In the genomic region with DNA sequence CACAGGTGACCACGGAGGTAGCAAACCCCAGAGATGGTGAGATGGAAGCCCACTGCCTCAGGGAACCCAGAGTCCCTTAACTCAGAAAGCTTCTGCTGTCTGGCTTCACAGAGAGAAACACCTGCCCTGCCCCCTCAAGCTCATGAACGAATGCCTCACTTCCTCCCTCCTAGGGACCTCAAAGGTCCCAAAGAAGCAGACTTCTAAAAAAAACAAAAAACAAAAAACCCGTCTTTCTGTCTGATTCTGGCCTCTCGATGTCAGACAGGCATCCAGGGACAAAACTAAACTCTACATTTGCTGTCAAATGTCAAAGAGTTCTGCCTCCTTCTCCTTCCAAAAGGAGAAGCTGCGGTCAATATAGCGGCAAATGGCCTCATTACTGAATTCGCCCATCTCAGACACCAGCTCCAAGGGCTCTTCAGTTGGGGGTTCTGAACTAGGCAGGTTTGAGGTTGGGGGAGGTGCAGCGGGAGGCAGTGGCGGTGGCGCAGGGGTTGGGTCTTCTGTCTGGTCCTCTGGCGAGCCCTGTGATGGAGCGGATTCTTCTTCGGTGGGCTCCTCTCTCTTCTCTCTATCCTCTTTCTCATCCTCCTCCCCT, we compare ENCODE assay signal across 17 mouse cellular contexts. TPM values are rescaled to one million over a fixed set of nuclear protein-coding genes. Genes with fewer than 3 reads are reported as not detected.
A peak's percentile ranks its signal among the peaks of the same experiment; 100 is the strongest.
DNase-seq lines count a peak whose midpoint lies in the region; ATAC-seq and TF ChIP-seq lines count a peak whose summit lies in the region.
"Had no signal": no experiment of that assay in that cellular context is flagged by ENCODE, and none has a peak within 500 bp of the region (broad histone marks: within the 10 kb centered on the region; RNA-seq: fewer than 3 reads in every experiment).

No protein-coding gene starts in this region.

- no peak overlapping the region for H3K27ac ChIP-seq in gastrocnemius, adult 2 months
- no peak overlapping the region; the same call in 1 of the 2 replicates for H3K27ac ChIP-seq in left cerebral cortex, adult 2 months
- H3K27ac ChIP-seq: macrophage had no signal

- intact Hi-C loops in gastrocnemius, adult 2 months (cut with DNase I), result no loop called here
- intact Hi-C loops in left cerebral cortex, adult 2 months (cut with DNase I), result no loop called here

- TF ChIP-seq CTCF in gastrocnemius, adult 2 months (IDR thresholded peaks at IDR 0.05), result no peak
- TF ChIP-seq CTCF in left cerebral cortex, adult 2 months (IDR thresholded peaks at IDR 0.05), result no peak

- no peak for DNase-seq in gastrocnemius, adult 2 months
- no peak for DNase-seq in gastrocnemius, postnatal 25 days
- no peak for DNase-seq in left cerebral cortex, adult 2 months (ENCODE audit: extremely low spot score in 1 of 2, low spot score in 2 of 2)
- DNase-seq in left cerebral cortex, adult 8-10 months (ENCODE audit: low spot score in 2 of 2), result no peak
- DNase-seq in CD4-positive helper T cell, adult 2 months (ENCODE audit: low read depth, low spot score), result peak; percentile 60
- no peak for DNase-seq in layer of hippocampus, adult 8-10 months (ENCODE audit: low spot score in 2 of 2)
- DNase-seq: adrenal gland, postnatal 10 days; left cerebral cortex, postnatal 4 days; lung, adult 18-20 months had no signal

- ATAC-seq in megakaryocyte, adult 5-6 weeks (ENCODE audit: poor library complexity, severe bottlenecking), result peak; percentile 55
- ATAC-seq in erythroblast, adult 5-6 weeks (replicated peaks; ENCODE audit: low FRiP score, poor library complexity, severe bottlenecking), result no peak
- ATAC-seq: hindbrain, embryonic 16.5 days had no signal

- peak overlapping the region; percentile 71 for H3K4me3 ChIP-seq in gastrocnemius, adult 2 months
- H3K4me3 ChIP-seq in left cerebral cortex, adult 2 months, result peak overlapping the region; percentile 45

RNA-seq across cellular contexts. Expression of gene Tnfrsf25, which starts 8.7 kb away (rescaled TPM):
- 1 to 10 TPM in 1 of 2 experiments, under 1 TPM in 1; 0.38 to 2.0 TPM for total RNA-seq in gastrocnemius, adult 2 months (2021)
- 1 to 10 TPM; 1.2 TPM for total RNA-seq in gastrocnemius, postnatal 25 days (2021)
- total RNA-seq in left cerebral cortex, adult 2 months (2021), result 10 to 100 TPM; 16.4 to 28.6 TPM
- total RNA-seq in left cerebral cortex, adult 8-10 months (2022), result 1 to 10 TPM; 4.3 to 9.8 (median 6.3) TPM
- total RNA-seq in megakaryocyte, adult 5-6 weeks (2015), result 0.13 and 0.25 TPM in 2 replicates
- total RNA-seq in megakaryocyte, adult 5-6 weeks (2017), result 0.18 and 2.8 TPM in 2 replicates
- total RNA-seq in layer of hippocampus, adult 8-10 months (2022), result 10 to 100 TPM; 19.8 to 71.6 (median 34.1) TPM
- not detected in 2 replicates for total RNA-seq in erythroblast, adult 5-6 weeks (2015; ENCODE audit: low replicate concordance)
- not detected in 2 replicates for total RNA-seq in erythroblast, adult 5-6 weeks (2017; ENCODE audit: low replicate concordance)
- total RNA-seq: G1E had no signal

RNA-seq across cellular contexts. Expression of gene Espn, which starts 27.7 kb away (rescaled TPM):
- under 1 TPM; 0.13 to 0.45 TPM for total RNA-seq in gastrocnemius, adult 2 months (2021)
- total RNA-seq in gastrocnemius, postnatal 25 days (2021), result under 1 TPM; 0.23 to 0.38 TPM
- 1 to 10 TPM; 2.1 to 2.6 TPM for total RNA-seq in left cerebral cortex, adult 2 months (2021)
- 1 to 10 TPM; 2.1 to 3.2 (median 2.6) TPM for total RNA-seq in left cerebral cortex, adult 8-10 months (2022)
- total RNA-seq in megakaryocyte, adult 5-6 weeks (2015), result 1.2 and 1.4 TPM in 2 replicates
- 0.22 and 0.24 TPM in 2 replicates for total RNA-seq in megakaryocyte, adult 5-6 weeks (2017)
- total RNA-seq in layer of hippocampus, adult 8-10 months (2022), result 1 to 10 TPM; 2.9 to 3.0 (median 3.0) TPM
- not detected in 2 replicates for total RNA-seq in erythroblast, adult 5-6 weeks (2015; ENCODE audit: low replicate concordance)
- total RNA-seq in erythroblast, adult 5-6 weeks (2017; ENCODE audit: low replicate concordance), result 0.34 and 0.42 TPM in 2 replicates

RNA-seq across cellular contexts. Expression of gene Hes2, which starts 34.2 kb away (rescaled TPM):
- total RNA-seq in gastrocnemius, adult 2 months (2021), result not detected
- not detected for total RNA-seq in gastrocnemius, postnatal 25 days (2021)
- total RNA-seq in left cerebral cortex, adult 2 months (2021), result not detected
- not detected for total RNA-seq in left cerebral cortex, adult 8-10 months (2022)
- not detected in 2 replicates for total RNA-seq in megakaryocyte, adult 5-6 weeks (2015)
- not detected in 2 replicates for total RNA-seq in megakaryocyte, adult 5-6 weeks (2017)
- not detected for total RNA-seq in layer of hippocampus, adult 8-10 months (2022)
- total RNA-seq in erythroblast, adult 5-6 weeks (2015; ENCODE audit: low replicate concordance), result not detected in 2 replicates
- not detected in 2 replicates for total RNA-seq in erythroblast, adult 5-6 weeks (2017; ENCODE audit: low replicate concordance)
- total RNA-seq: adrenal gland, postnatal 10 days; gastrocnemius, postnatal 4 days; layer of hippocampus, postnatal 10 days; left cerebral cortex, postnatal 4 days; midbrain, postnatal 0 days had no signal

RNA-seq across cellular contexts. Expression of gene Plekhg5, which starts 52.2 kb away (rescaled TPM):
- 1 to 10 TPM; 4.9 to 6.6 TPM for total RNA-seq in gastrocnemius, adult 2 months (2021)
- total RNA-seq in gastrocnemius, postnatal 25 days (2021), result 1 to 10 TPM; 5.0 to 6.5 TPM
- total RNA-seq in left cerebral cortex, adult 2 months (2021), result 100 to 1,000 TPM in 1 of 2 experiments, 10 to 100 TPM in 1; 89.1 to 101 TPM
- 10 to 100 TPM; 72.6 to 90.6 (median 82.4) TPM for total RNA-seq in left cerebral cortex, adult 8-10 months (2022)
- 1.7 and 2.6 TPM in 2 replicates for total RNA-seq in megakaryocyte, adult 5-6 weeks (2015)
- total RNA-seq in megakaryocyte, adult 5-6 weeks (2017), result 3.0 and 3.6 TPM in 2 replicates
- total RNA-seq in layer of hippocampus, adult 8-10 months (2022), result 100 to 1,000 TPM; 123 to 164 (median 145) TPM
- 0.42 TPM in 1 of 2 replicates, not detected in the other for total RNA-seq in erythroblast, adult 5-6 weeks (2015; ENCODE audit: low replicate concordance)
- 1.4 and 2.0 TPM in 2 replicates for total RNA-seq in erythroblast, adult 5-6 weeks (2017; ENCODE audit: low replicate concordance)

RNA-seq across cellular contexts. Expression of gene Acot7, which starts 53.5 kb away (rescaled TPM):
- 10 to 100 TPM; 12.7 to 22.8 TPM for total RNA-seq in gastrocnemius, adult 2 months (2021)
- total RNA-seq in gastrocnemius, postnatal 25 days (2021), result 10 to 100 TPM; 15.4 to 19.1 TPM
- total RNA-seq in left cerebral cortex, adult 2 months (2021), result 100 to 1,000 TPM; 300 to 307 TPM
- 100 to 1,000 TPM; 281 to 320 (median 303) TPM for total RNA-seq in left cerebral cortex, adult 8-10 months (2022)
- 43.3 and 44.5 TPM in 2 replicates for total RNA-seq in megakaryocyte, adult 5-6 weeks (2015)
- 40.1 and 43.3 TPM in 2 replicates for total RNA-seq in megakaryocyte, adult 5-6 weeks (2017)
- total RNA-seq in layer of hippocampus, adult 8-10 months (2022), result 100 to 1,000 TPM; 297 to 327 (median 321) TPM
- total RNA-seq in erythroblast, adult 5-6 weeks (2015; ENCODE audit: low replicate concordance), result 15.3 and 19.4 TPM in 2 replicates
- total RNA-seq in erythroblast, adult 5-6 weeks (2017; ENCODE audit: low replicate concordance), result 5.2 and 9.7 TPM in 2 replicates
